Mouse (Mus musculus) heart, embryonic 14.5 days (tissue): ENCODE measurements around the gene Mcemp1. TPM values are rescaled to one million over a fixed set of nuclear protein-coding genes. Genes with fewer than 3 reads are reported as not detected.

Experiments used
- ATAC-seq: fragments of 200-750 bp; cut with Nextera tagmentation; 2 replicates; pipeline ENCODE4 v1.8.0; 2017; ENCODE audit warnings: low read depth, moderate TSS enrichment; ENCODE audit not compliant: insufficient number of reproducible peaks, insufficient read depth, low FRiP score
- H3K27ac ChIP-seq, 2 experiments: fragments of 200-500 bp in 1 of 2; fragments of 300-500 bp in 1 of 2; sonication (generic) in 1 of 2; replicated peaks in 1 of 2; 2 replicates each; pipeline ENCODE4 v1.5.1; 2012 to 2014; ENCODE audit warnings: low read depth in 2 of 2, low read length in 2 of 2, control low read depth in 1 of 2, mild to moderate bottlenecking in 1 of 2, mixed read lengths in 1 of 2; ENCODE audit not compliant: control insufficient read depth in 1 of 2, insufficient read depth in 1 of 2
- H3K27me3 ChIP-seq: fragments of 300-500 bp; sonication (generic); 2 replicates; pipeline ENCODE4 v1.6.1; 2014; ENCODE audit warnings: mild to moderate bottlenecking, low read length, control low read depth; ENCODE audit not compliant: control insufficient read depth, insufficient read depth
- H3K36me3 ChIP-seq: fragments of 300-500 bp; sonication (generic); 2 replicates; pipeline ENCODE4 v1.6.1; 2014; ENCODE audit warnings: mild to moderate bottlenecking, control low read depth, low read length, mixed read lengths; ENCODE audit not compliant: control insufficient read depth, insufficient read depth
- H3K4me1 ChIP-seq, 2 experiments: fragments of 200-500 bp in 1 of 2; fragments of 300-500 bp in 1 of 2; sonication (generic) in 1 of 2; 2 replicates each; pipeline ENCODE4 v1.6.1; 2012 to 2014; ENCODE audit warnings: low read length in 2 of 2, control low read depth in 1 of 2, mixed read lengths in 1 of 2; ENCODE audit not compliant: control insufficient read depth in 2 of 2, insufficient read depth in 2 of 2
- H3K4me2 ChIP-seq: fragments of 300-500 bp; sonication (generic); 2 replicates; pipeline ENCODE4 v1.6.1; 2014; ENCODE audit warnings: mild to moderate bottlenecking, low read length
- H3K4me3 ChIP-seq, 2 experiments: fragments of 200-500 bp in 1 of 2; fragments of 300-500 bp in 1 of 2; sonication (generic) in 1 of 2; 2 replicates each; pipeline ENCODE4 v1.5.1; 2012 to 2014; ENCODE audit warnings: low read length in 2 of 2, mild to moderate bottlenecking in 2 of 2, control low read depth in 1 of 2, low read depth in 1 of 2, moderate library complexity in 1 of 2; ENCODE audit not compliant: control insufficient read depth in 1 of 2, insufficient read depth in 1 of 2
- H3K9ac ChIP-seq: fragments of 300-500 bp; sonication (generic); 2 replicates; pipeline ENCODE4 v1.6.1; 2014; ENCODE audit warnings: mild to moderate bottlenecking, low read length
- H3K9me3 ChIP-seq: fragments of 300-500 bp; sonication (generic); 2 replicates; pipeline ENCODE4 v1.6.1; 2016; ENCODE audit warnings: low read length, control low read depth; ENCODE audit not compliant: control insufficient read depth
- WGBS: fragments of 180-500 bp; shearing (Covaris S2); extraction: QIAGEN DNeasy Blood & Tissue Kit; methylation state at CpG from one replicate; pipeline ENCODE4 v1.1.7; 2014; 5-methylcytosine and 5-hydroxymethylcytosine counted together
- polyA plus RNA-seq: library from polyadenylated mRNA; unstranded; fragments of >200 nt; fragmentation: Nextera tagmentation; extraction: Ambion mirVana; gene quantifications from 2 replicates; pipeline ENCODE4 v1.2.1, GENCODE M21; 2014

Mcemp1 gene
- polyA plus RNA-seq = 0.18 and 0.22 TPM in 2 replicates

GRCm38 (mm10) chr8:3665507-3665906 is at the start of gene Mcemp1:
Gene Mcemp1, plus strand, starts transcription at chr8:3665754.
- H3K9ac ChIP-seq = no peak within 1 kb of the TSS
- H3K27me3 ChIP-seq = no peaks in the 10 kb centered on the region
- H3K4me2 ChIP-seq = no peak within 1 kb of the TSS
- H3K4me3 ChIP-seq = no peak within 1 kb of the TSS
- 60% methylated on average over 6 of the region's 6 CpGs for WGBS
- H3K27ac ChIP-seq = no peak within 1 kb of the TSS
- H3K4me1 ChIP-seq = no peaks in the 10 kb centered on the region
- no peaks in the 10 kb centered on the region for H3K9me3 ChIP-seq
- no peaks in the 10 kb centered on the region for H3K36me3 ChIP-seq
- no peak for ATAC-seq

GRCm38 (mm10) chr8:3621199-3621970 is 44.2 kb upstream of the Mcemp1 start, which contains the start of the genes Xab2 and Pet100:
Gene Xab2, minus strand, starts transcription at chr8:3621316.
Gene Pet100, plus strand, starts transcription at chr8:3621548.
- Histone ChIP-seq H3K4me2 (peak within 1 kb of the TSS; percentile 88), H3K36me3 (peaks cover 27% of the 10 kb centered on the region), H3K9ac (peak within 1 kb of the TSS; percentile 85), H3K27me3 (no peaks in the 10 kb centered on the region), H3K9me3 (no peaks in the 10 kb centered on the region), H3K4me3 (peak within 1 kb of the TSS; percentile 71 to 87), H3K27ac (no peak within 1 kb of the TSS), H3K4me1 (peaks cover 5 to 16% of the 10 kb centered on the region in 2 experiments; a peak in 3 of 4 replicates)
- peak; percentile 98 for ATAC-seq
- WGBS = under 1% methylated on average over 37 of the region's 37 CpGs

- no peak for ATAC-seq
- Histone ChIP-seq H3K9me3 (no peaks in the 10 kb centered on the region), H3K4me2 (peak overlapping the region; percentile 88), H3K9ac (peak overlapping the region; percentile 85), H3K36me3 (peaks cover 21% of the 10 kb centered on the region), H3K4me1 (peaks cover 5 to 16% of the 10 kb centered on the region in 2 experiments; a peak in 3 of 4 replicates), H3K4me3 (peak overlapping the region; percentile 63 to 71; a peak in 2 of 4 replicates), H3K27me3 (no peaks in the 10 kb centered on the region), H3K27ac (no peak overlapping the region)
- WGBS = 65% methylated on average over 8 of the region's 8 CpGs
Observed at GRCm38 (mm10) chr8:3622119-3622518, 43.4 kb upstream of the Mcemp1 start.

- H3K4me1 ChIP-seq = peaks cover 4 to 7% of the 10 kb centered on the region in 2 experiments
- no peaks in the 10 kb centered on the region for H3K9me3 ChIP-seq
- H3K4me3 ChIP-seq = no peak within 1 kb of the TSS
- WGBS = 69% methylated on average over 1 of the region's 1 CpGs
- H3K27ac ChIP-seq = no peak within 1 kb of the TSS
- H3K4me2 ChIP-seq = no peak within 1 kb of the TSS
- ATAC-seq = no peak
- H3K36me3 ChIP-seq = 0 out of 2 replicates have a peak, but pooled peaks cover 3% of the 10 kb centered on the region
- H3K9ac ChIP-seq = no peak within 1 kb of the TSS
- peaks cover 10% of the 10 kb centered on the region; the same call in 1 of the 2 replicates for H3K27me3 ChIP-seq
Observed at GRCm38 (mm10) chr8:3625445-3625844, 40.1 kb upstream of the Mcemp1 start, which contains the start of gene Pcp2. Gene Pcp2, minus strand, starts transcription at chr8:3625545.

- Histone ChIP-seq H3K4me1 (peaks cover 6 to 7% of the 10 kb centered on the region in 2 experiments; a peak in 3 of 4 replicates), H3K36me3 (0 out of 2 replicates have a peak, but pooled peaks cover 3% of the 10 kb centered on the region), H3K9ac (no peak overlapping the region), H3K9me3 (no peaks in the 10 kb centered on the region), H3K27ac (no peak overlapping the region), H3K4me2 (no peak overlapping the region), H3K4me3 (no peak overlapping the region), H3K27me3 (peaks cover 10% of the 10 kb centered on the region; the same call in 1 of the 2 replicates)
- ATAC-seq = no peak
- 42% methylated on average over 5 of the region's 5 CpGs for WGBS
Observed at GRCm38 (mm10) chr8:3626971-3627370, 38.6 kb upstream of the Mcemp1 start.

- H3K27ac ChIP-seq = no peak overlapping the region
- no peak for ATAC-seq
- H3K4me3 ChIP-seq = no peak overlapping the region
- no peak overlapping the region for H3K4me2 ChIP-seq
- 0 out of 2 replicates have a peak, but pooled peaks cover 3% of the 10 kb centered on the region for H3K36me3 ChIP-seq
- H3K9ac ChIP-seq = no peak overlapping the region
- H3K9me3 ChIP-seq = no peaks in the 10 kb centered on the region
- WGBS = 20% methylated on average over 5 of the region's 5 CpGs
- peaks cover 10% of the 10 kb centered on the region; the same call in 1 of the 2 replicates for H3K27me3 ChIP-seq
- H3K4me1 ChIP-seq = peaks cover 5% of the 10 kb centered on the region in 2 experiments; a peak in 2 of 4 replicates
Observed at GRCm38 (mm10) chr8:3628014-3628413, 37.5 kb upstream of the Mcemp1 start.

GRCm38 (mm10) chr8:3630647-3631477 is 34.7 kb upstream of the Mcemp1 start, which contains the start of gene Stxbp2:
Gene Stxbp2, plus strand, starts transcription at chr8:3630955.
- no peak within 1 kb of the TSS for H3K27ac ChIP-seq
- H3K9me3 ChIP-seq = no peaks in the 10 kb centered on the region
- peaks cover 10% of the 10 kb centered on the region; the same call in 1 of the 2 replicates for H3K27me3 ChIP-seq
- peak within 1 kb of the TSS; percentile 54 to 68 for H3K4me3 ChIP-seq
- ATAC-seq = peak; percentile 80
- H3K4me1 ChIP-seq = peaks cover 5% of the 10 kb centered on the region in 2 experiments; a peak in 2 of 4 replicates
- 4% methylated on average over 47 of the region's 47 CpGs for WGBS
- peak within 1 kb of the TSS; percentile 73 for H3K9ac ChIP-seq
- H3K36me3 ChIP-seq = peaks cover 16% of the 10 kb centered on the region
- H3K4me2 ChIP-seq = peak within 1 kb of the TSS; percentile 87
